Mouse (Mus musculus) granulocyte monocyte progenitor cell, adult 5-6 weeks (primary cell): Measurements from ENCODE around the gene Snx13. TPM values are rescaled to one million over a fixed set of nuclear protein-coding genes. Genes with fewer than 3 reads are reported as not detected.
A peak's percentile ranks its signal among the peaks of the same experiment; 100 is the strongest.

Experiments used
- ATAC-seq: replicated peaks from 2 replicates; pipeline ENCODE4 v1.8.0; 2016; ENCODE audit warnings: mild to moderate bottlenecking, moderate TSS enrichment, inconsistent platforms; ENCODE audit not compliant: poor library complexity, severe bottlenecking
- total RNA-seq, 2 experiments: library from RNA; stranded (forward) in 1 of 2; stranded (reverse) in 1 of 2; fragments of 200-712, 200-1000 nt in 1 of 2; fragments of >200 nt in 1 of 2; fragmentation: Nextera tagmentation in 1 of 2; gene quantifications; 2 replicates each; pipeline ENCODE4 v1.2.3; 2014 to 2017

Gene Snx13
- total RNA-seq (2014; fragmentation: Nextera tagmentation) (14.4 and 15.6 TPM in 2 replicates), total RNA-seq (2017) (26.5 and 30.5 TPM in 2 replicates)

DNA sequence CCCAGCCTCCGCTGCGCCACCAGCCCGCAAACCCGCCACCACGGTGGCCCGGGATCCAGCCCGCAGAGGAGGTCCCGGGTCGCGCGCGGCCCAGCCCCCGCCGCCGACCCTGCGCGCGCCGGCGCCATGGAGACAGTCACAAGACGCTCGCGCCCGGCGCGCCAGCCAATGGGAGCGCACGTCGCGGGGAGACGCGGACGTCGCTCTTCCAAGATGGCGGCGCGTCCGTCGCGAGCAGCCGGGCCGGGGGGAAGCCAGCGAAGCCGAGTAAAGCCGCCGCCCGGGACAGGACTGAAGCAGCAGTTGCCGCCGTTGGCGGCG is at the start of gene Snx13:
TSS of gene Snx13 (plus strand) at position 188 of the 321 bp plus-strand sequence.
- peak; percentile 79 for ATAC-seq

- ATAC-seq = peak; percentile 97
Observed at GRCm38 (mm10) chr12:34997597-34998182, 49.3 kb upstream of the Snx13 start.

DNA sequence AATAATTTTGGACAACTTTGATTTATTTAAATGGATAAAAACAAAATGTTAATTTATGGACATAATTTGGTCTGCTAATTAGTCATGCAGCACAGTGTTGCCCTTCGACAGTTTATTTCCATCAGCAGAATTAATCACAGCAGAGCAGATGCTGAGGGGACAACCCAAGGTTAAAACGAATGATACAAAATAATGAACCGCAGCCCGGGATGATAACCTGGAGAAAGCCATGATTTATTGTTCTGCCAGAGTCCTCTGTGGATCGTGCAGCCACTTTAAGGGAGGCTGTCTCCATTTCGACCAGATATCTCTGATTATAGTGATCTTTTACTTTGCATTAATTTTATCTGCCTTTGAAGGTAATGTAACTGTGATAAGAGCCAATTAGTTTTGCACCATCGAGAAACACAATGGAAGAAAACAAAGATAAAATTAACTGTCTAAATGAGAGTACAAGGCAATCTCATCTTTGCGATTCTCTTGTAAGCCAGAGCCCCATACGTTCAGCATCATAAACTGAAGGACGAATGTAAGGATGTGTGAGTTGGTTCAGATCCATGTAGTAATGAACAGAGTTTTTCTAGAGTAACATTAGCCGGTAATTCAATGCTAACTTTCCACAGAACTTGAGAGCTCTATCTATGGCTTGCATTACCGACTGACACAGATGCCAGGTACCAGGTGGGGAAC is 48.1 kb upstream of the Snx13 start:
- no peak for ATAC-seq

DNA sequence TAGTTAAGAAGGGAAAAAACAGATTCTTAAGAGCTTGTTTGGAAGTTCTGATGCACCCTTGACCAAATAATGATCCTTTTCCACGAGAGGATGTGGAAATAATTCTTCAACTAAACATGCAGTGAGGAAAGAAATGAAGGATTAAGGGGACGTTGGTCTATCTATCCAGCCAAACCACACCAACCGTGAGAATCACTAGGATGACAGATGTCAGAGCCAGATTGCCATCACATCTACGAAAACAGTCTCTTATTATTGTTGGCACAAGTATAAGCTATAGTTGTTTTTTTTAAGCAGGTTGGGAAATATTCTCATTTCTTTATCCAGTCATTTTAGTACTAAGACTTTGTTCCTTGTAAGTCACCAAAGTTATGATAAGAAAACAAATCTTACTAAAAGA is 46.7 kb upstream of the Snx13 start:
- ATAC-seq = no peak

- ATAC-seq = no peak
Observed at GRCm38 (mm10) chr12:35005748-35006147, 41.2 kb upstream of the Snx13 start.

DNA sequence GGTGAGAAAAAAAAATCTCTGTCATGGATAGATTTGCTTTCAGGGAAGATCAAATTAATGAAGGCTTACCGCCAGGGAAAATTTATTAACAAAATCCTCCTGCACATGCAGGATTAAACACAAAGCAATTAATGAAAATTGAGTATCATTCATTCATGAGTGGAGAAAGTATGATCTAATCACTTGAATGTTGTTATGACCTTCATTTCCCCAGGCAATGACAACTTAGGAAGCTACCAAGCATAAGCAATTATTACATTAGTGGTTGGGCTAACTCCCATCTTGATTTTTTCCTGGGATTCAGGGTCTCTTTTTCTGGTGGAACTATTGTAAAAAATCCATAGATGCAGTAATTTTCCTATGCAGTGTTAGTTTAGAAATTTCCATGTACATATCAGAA is 39.1 kb upstream of the Snx13 start:
- ATAC-seq = no peak

DNA sequence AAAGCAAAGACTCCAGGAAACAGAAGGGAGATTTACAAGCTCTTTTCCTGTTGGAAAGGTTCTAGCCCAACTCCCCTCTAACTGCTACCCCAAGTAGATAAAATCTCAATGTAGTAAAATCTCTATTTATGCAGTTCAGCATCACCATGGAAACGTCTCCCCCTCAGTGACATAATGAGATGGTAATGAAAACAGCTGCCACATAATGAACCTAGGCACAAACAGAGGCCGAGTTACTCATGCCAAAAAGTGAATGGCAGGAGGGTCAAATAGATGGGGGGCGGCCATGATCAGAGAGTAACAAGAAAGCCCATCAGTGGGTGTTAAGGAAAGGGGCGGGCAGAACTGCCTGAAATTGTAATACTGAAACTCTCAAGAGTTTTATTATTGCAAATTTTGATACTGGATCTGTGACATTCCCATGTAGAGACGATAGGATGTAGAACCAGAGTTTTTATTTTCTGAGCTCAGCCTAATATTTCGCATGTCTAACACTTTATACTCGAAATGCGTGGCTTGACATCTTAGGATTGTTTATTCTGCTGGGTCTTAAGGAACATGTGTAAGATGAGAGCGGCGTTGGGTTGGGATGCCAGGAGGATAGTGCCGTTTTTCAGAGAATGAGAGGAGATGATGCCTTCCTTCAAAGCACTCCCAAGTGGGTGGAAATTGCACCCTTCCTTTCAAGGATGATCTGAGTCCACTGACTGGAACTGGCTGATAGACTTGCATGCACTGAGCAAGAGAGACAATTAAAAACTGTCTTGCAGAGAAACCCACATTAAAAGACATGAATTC is 38.4 kb upstream of the Snx13 start:
- no peak for ATAC-seq

- peak; percentile 95 for ATAC-seq
Observed at GRCm38 (mm10) chr12:35011462-35011861, 35.5 kb upstream of the Snx13 start.

DNA sequence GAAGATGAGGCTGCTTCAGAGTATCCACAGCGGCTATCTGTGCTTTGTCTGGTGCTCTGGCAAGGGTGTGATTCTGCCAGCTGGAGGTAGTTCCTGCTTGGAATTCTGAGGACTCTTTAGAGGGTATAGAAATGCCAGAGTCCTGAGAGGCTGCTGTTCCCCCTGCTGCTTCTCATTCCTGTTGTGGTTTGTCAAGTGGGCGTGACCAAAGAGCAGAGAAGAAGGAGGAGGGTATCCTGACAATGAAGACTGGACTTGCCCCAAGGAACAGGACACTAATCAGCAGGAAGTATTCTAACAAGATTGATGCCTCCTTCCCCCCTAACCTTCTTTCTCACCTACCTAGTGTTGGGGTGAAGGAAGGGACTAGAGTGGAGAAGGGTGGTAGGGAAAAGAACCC is 33.0 kb upstream of the Snx13 start:
- peak; percentile 30 for ATAC-seq

DNA sequence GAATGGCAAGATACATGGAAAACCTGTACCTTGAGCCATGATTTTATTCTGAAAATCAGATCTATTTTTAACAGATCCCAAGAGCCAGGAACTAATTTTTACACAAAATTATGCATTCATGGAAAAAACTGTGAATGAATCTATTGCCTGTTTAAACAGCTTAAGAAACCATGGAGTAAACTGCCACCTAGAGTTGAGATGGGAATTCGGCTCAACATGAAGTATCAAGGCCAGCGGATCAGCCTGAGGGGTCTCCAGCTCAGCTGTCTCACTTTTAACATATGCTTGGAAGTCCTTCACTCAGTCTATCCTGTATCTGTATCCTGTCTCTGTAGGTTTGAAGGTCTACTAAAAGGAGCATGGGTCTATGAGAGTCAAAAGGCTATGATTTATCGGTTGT is 30.9 kb upstream of the Snx13 start:
- no peak for ATAC-seq

GRCm38 (mm10) chr12:35016481-35017250 is 30.3 kb upstream of the Snx13 start:
- 0 out of 2 replicates have a peak, but pooled peaks have one; percentile 21 for ATAC-seq

GRCm38 (mm10) chr12:35018679-35019237 is 28.2 kb upstream of the Snx13 start:
- peak; percentile 84 for ATAC-seq

GRCm38 (mm10) chr12:35021285-35021684 is 25.7 kb upstream of the Snx13 start:
- ATAC-seq = no peak

DNA sequence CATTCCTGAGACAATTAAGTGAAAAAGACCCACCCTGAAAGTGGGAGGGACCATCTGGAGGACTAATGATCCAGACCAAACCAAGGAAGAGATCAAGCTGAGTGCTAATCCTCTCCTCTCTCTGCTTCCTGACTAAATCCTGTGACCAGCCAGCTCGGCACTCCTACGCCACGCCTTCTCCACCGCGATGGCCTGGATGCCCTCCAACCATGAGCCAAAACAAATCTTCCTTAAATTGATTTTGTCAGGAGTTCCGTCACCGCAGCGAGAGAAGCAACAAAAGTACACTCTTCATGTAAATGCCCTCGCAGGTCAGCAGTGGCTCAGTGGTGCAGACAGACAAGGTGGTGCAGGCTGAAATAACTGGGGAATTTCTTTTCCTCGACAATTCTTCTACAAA is 24.9 kb upstream of the Snx13 start:
- ATAC-seq = no peak

- ATAC-seq = peak; percentile 99
Observed at GRCm38 (mm10) chr12:35025916-35026432, 21.0 kb upstream of the Snx13 start.

DNA sequence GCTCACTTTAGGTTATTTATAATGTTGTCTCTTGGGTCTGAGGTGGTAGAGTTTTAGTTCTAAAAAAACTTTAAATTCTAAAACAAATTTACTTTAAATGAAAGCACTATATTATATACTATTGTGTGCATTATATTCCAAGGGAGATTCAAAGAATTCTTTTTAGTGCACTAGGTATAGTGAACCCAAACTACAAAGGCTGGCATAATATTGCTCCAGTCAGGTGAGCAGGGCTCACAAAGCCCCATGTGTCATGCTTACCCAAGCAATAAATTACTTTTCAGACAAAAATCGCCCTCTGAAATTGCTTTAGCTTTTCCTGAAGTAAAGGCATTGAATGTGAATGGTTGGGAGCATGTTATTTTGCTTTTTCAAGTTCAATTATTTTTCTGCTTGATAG is 19.5 kb upstream of the Snx13 start:
- no peak for ATAC-seq

GRCm38 (mm10) chr12:35038668-35039570 is 8.1 kb upstream of the Snx13 start:
- ATAC-seq = peak; percentile 38; the same call in 1 of the 2 replicates

DNA sequence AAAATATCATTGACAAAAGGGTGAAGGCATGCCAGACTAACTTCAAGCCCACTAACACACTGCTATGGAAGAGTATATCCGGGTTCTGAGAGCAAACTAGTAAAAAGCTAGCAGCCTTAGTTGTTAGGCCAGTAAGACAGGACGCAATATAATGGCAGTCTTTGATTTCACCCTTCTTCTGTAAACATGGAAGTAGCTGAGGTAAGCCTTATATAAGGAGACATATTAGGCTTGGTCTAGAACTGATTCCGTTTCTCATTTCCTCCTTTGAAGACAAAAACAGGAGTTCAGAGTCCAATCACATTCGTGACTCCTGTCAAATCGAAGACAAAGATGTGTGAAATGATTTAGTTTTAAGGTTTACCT is 7.4 kb upstream of the Snx13 start:
- ATAC-seq = peak; percentile 53

DNA sequence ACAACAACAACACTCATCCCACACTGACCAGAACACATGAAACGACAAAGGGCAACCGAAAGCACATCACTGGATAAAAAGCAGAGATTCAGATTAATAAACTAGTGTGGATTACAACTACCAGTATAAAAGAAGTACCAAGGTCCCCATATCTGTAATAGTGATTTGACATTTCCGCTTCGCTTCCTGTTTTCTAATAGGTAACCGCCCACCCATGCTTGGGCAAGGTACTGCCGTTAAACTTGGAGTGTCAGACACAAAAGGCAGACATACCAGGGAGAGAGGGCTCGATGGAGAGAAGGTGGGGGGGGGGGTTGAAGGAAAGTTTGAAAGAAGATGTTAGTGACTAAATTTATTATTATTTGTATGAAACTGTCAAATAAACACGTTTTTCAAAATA is 5.0 kb upstream of the Snx13 start:
- peak; percentile 68 for ATAC-seq
